Mouse (Mus musculus): ENCODE measurements around the gene Lekr1.

Lekr1 gene

GRCm38 (mm10) chr3:65839664-65840063, 173.6 kb downstream of the Lekr1 start:
- no peak for DNase-seq

GRCm38 (mm10) chr3:65841175-65841574, 175.1 kb downstream of the Lekr1 start:
- no peak for DNase-seq

GRCm38 (mm10) chr3:65842515-65843184, 176.6 kb downstream of the Lekr1 start:
- DNase-seq: no peak

GRCm38 (mm10) chr3:65843185-65843552, 177.1 kb downstream of the Lekr1 start:
- no peak for DNase-seq

GRCm38 (mm10) chr3:65844302-65844701, 178.3 kb downstream of the Lekr1 start:
- no peak for DNase-seq

GRCm38 (mm10) chr3:65844851-65845552, 179.0 kb downstream of the Lekr1 start:
- DNase-seq: no peak

GRCm38 (mm10) chr3:65847158-65847787, 181.2 kb downstream of the Lekr1 start:
- no peak for DNase-seq

GRCm38 (mm10) chr3:65853746-65854145, 187.7 kb downstream of the Lekr1 start:
- DNase-seq: no peak

GRCm38 (mm10) chr3:65855521-65855920, 189.5 kb downstream of the Lekr1 start:
- DNase-seq: no peak

GRCm38 (mm10) chr3:65858118-65858517, 192.1 kb downstream of the Lekr1 start:
- no peak for DNase-seq

- no peak for DNase-seq
Observed at GRCm38 (mm10) chr3:65858741-65859348, 192.8 kb downstream of the Lekr1 start.

- no peak for DNase-seq
Observed at GRCm38 (mm10) chr3:65859750-65860149, 193.7 kb downstream of the Lekr1 start.

GRCm38 (mm10) chr3:65860903-65861302, 194.9 kb downstream of the Lekr1 start:
- no peak for DNase-seq

GRCm38 (mm10) chr3:65861471-65861881, 195.4 kb downstream of the Lekr1 start:
- DNase-seq: no peak

GRCm38 (mm10) chr3:65863297-65863696, 197.3 kb downstream of the Lekr1 start:
- DNase-seq: peak; percentile 78

GRCm38 (mm10) chr3:65863762-65864377, 197.8 kb downstream of the Lekr1 start:
- DNase-seq: no peak

- DNase-seq: no peak
Observed at GRCm38 (mm10) chr3:65868931-65869330, 202.9 kb downstream of the Lekr1 start.

GRCm38 (mm10) chr3:65869724-65870123, 203.7 kb downstream of the Lekr1 start:
- DNase-seq: no peak

- DNase-seq: peak; percentile 61
Observed at GRCm38 (mm10) chr3:65871188-65871603, 205.2 kb downstream of the Lekr1 start.

GRCm38 (mm10) chr3:65871609-65872272, 205.7 kb downstream of the Lekr1 start:
- DNase-seq: no peak

- no peak for DNase-seq
Observed at GRCm38 (mm10) chr3:65873093-65873830, 207.2 kb downstream of the Lekr1 start.

Measured in cerebellum, adult 11-12 months (tissue).